In genomic region chr9:21195736-21196505, GRCm38 (mm10) we compare ENCODE assay signal across 10 mouse cellular contexts. TPM values are rescaled to one million over a fixed set of nuclear protein-coding genes. Genes with fewer than 3 reads are reported as not detected.
DNase-seq lines count a peak whose midpoint lies in the region; ATAC-seq lines count a peak whose summit lies in the region.
"Not testable (repeated sequence)": the region's sequence is repeated elsewhere in the genome, so short reads cannot be mapped to it uniquely, and the experiment has no call there.
"Had no signal": no experiment of that assay in that cellular context is flagged by ENCODE, and none has a peak within 500 bp of the region (broad histone marks: within the 10 kb centered on the region; RNA-seq: fewer than 3 reads in every experiment).

No protein-coding gene starts in this region.

- intact Hi-C loops in left cerebral cortex, postnatal 36 days (cut with DNase I) = loop anchor here (5.0 kb wide), 1 partner anchor 34 kb away; no protein-coding TSS in a partner anchor

- H3K4me3 ChIP-seq in intestine, embryonic 14.5 days (ENCODE audit: low read depth, low read length); midbrain, embryonic 14.5 days (replicated peaks; ENCODE audit: low read depth, low read length): not testable (repeated sequence)

- not testable (repeated sequence) for H3K4me2 ChIP-seq in intestine, embryonic 14.5 days (ENCODE audit: low read length)
- peak overlapping the region; percentile 67; the same call in 1 of the 2 replicates for H3K4me2 ChIP-seq in midbrain, embryonic 14.5 days (ENCODE audit: low read length)

- not testable (repeated sequence) for H3K27me3 ChIP-seq in intestine, embryonic 14.5 days (replicated peaks; ENCODE audit: control insufficient read depth, insufficient read depth, low read length); midbrain, embryonic 14.5 days (ENCODE audit: control insufficient read depth, insufficient read depth, low read length)

- H3K9ac ChIP-seq in intestine, embryonic 14.5 days (ENCODE audit: low read length); midbrain, embryonic 14.5 days (replicated peaks; ENCODE audit: low read length): not testable (repeated sequence)

- WGBS in intestine, embryonic 14.5 days = 61% methylated on average over 7 of the region's 7 CpGs
- WGBS in midbrain, embryonic 14.5 days = 46% methylated on average over 7 of the region's 7 CpGs

- H3K27ac ChIP-seq in intestine, embryonic 14.5 days (ENCODE audit: low read depth); midbrain, embryonic 14.5 days (replicated peaks; ENCODE audit: low read depth, low read length): not testable (repeated sequence)

- H3K4me1 ChIP-seq in intestine, embryonic 14.5 days (replicated peaks; ENCODE audit: control insufficient read depth, insufficient read depth, low read length) = not testable (repeated sequence)
- peaks cover 21% of the 10 kb centered on the region for H3K4me1 ChIP-seq in midbrain, embryonic 14.5 days (ENCODE audit: control insufficient read depth, insufficient read depth, low read length)

- peak; percentile 51 for DNase-seq in CD4-positive, CD25-positive, alpha-beta regulatory T cell, adult 2 months (ENCODE audit: low read depth, low spot score)
- not testable (repeated sequence) for DNase-seq in intestine, embryonic 14.5 days (ENCODE audit: low spot score); midbrain, embryonic 14.5 days
- peak; percentile 66 to 67 for DNase-seq in left cerebral cortex, postnatal 36 days (ENCODE audit: low spot score in 2 of 2)
- peak; percentile 84 for DNase-seq in right cerebral cortex, adult 18-20 months
- peak; percentile 71 for DNase-seq in telencephalon, adult 2 months (ENCODE audit: low read depth, low spot score)

- H3K36me3 ChIP-seq in intestine, embryonic 14.5 days (ENCODE audit: control insufficient read depth, insufficient read depth, low read length); midbrain, embryonic 14.5 days (ENCODE audit: control insufficient read depth, insufficient read depth, low read length): not testable (repeated sequence)

- ATAC-seq in common myeloid progenitor, adult 5-6 weeks (replicated peaks; ENCODE audit: low read depth, poor library complexity, severe bottlenecking) = peak; percentile 45
- peak; percentile 60 for ATAC-seq in frontal cortex, adult (ENCODE audit: low TSS enrichment)
- 0 out of 2 replicates have a peak, but pooled peaks have one; percentile 45 for ATAC-seq in intestine, embryonic 14.5 days (replicated peaks; ENCODE audit: low FRiP score, low TSS enrichment, low read depth)
- ATAC-seq in midbrain, embryonic 14.5 days (ENCODE audit: low FRiP score, low TSS enrichment) = peak; percentile 2; the same call in 1 of the 2 replicates

- not testable (repeated sequence) for H3K9me3 ChIP-seq in intestine, embryonic 14.5 days (ENCODE audit: control insufficient read depth, low read length); midbrain, embryonic 14.5 days (ENCODE audit: control insufficient read depth, low read length)

RNA-seq across cellular contexts. Expression of gene Pde4a, which starts 30.4 kb away (rescaled TPM):
- total RNA-seq in common myeloid progenitor, adult 5-6 weeks (2017) = 5.4 and 10.9 TPM in 2 replicates
- polyA plus RNA-seq in intestine, embryonic 14.5 days (2014; fragmentation: Nextera tagmentation; extraction: Ambion mirVana) = 6.7 and 7.0 TPM in 2 replicates
- total RNA-seq in left cerebral cortex, postnatal 36 days (2021) = 10 to 100 TPM; 94.8 to 98.7 TPM
- 28.4 and 32.3 TPM in 2 replicates for polyA plus RNA-seq in midbrain, embryonic 14.5 days (2014; fragmentation: Nextera tagmentation; extraction: Ambion mirVana)

RNA-seq across cellular contexts. Expression of gene Keap1, which starts 43.2 kb away (rescaled TPM):
- total RNA-seq in common myeloid progenitor, adult 5-6 weeks (2017) = 35.4 and 38.3 TPM in 2 replicates
- 41.0 and 43.0 TPM in 2 replicates for polyA plus RNA-seq in intestine, embryonic 14.5 days (2014; fragmentation: Nextera tagmentation; extraction: Ambion mirVana)
- total RNA-seq in left cerebral cortex, postnatal 36 days (2021) = 10 to 100 TPM; 52.7 to 60.8 TPM
- 40.3 and 53.7 TPM in 2 replicates for polyA plus RNA-seq in midbrain, embryonic 14.5 days (2014; fragmentation: Nextera tagmentation; extraction: Ambion mirVana)

RNA-seq across cellular contexts. Expression of gene Cdc37, which starts 46.1 kb away (rescaled TPM):
- 348 and 349 TPM in 2 replicates for total RNA-seq in common myeloid progenitor, adult 5-6 weeks (2017)
- polyA plus RNA-seq in intestine, embryonic 14.5 days (2014; fragmentation: Nextera tagmentation; extraction: Ambion mirVana) = 307 and 327 TPM in 2 replicates
- total RNA-seq in left cerebral cortex, postnatal 36 days (2021) = 100 to 1,000 TPM; 139 to 155 TPM
- 213 and 223 TPM in 2 replicates for polyA plus RNA-seq in midbrain, embryonic 14.5 days (2014; fragmentation: Nextera tagmentation; extraction: Ambion mirVana)

RNA-seq across cellular contexts. Expression of gene S1pr5, which starts 52.3 kb away (rescaled TPM):
- 0.09 TPM in 1 of 2 replicates, not detected in the other for total RNA-seq in common myeloid progenitor, adult 5-6 weeks (2017)
- 0.07 and 0.13 TPM in 2 replicates for polyA plus RNA-seq in intestine, embryonic 14.5 days (2014; fragmentation: Nextera tagmentation; extraction: Ambion mirVana)
- 10 to 100 TPM in 1 of 2 experiments, 1 to 10 TPM in 1; 6.6 to 14.2 TPM for total RNA-seq in left cerebral cortex, postnatal 36 days (2021)
- 2.3 and 2.8 TPM in 2 replicates for polyA plus RNA-seq in midbrain, embryonic 14.5 days (2014; fragmentation: Nextera tagmentation; extraction: Ambion mirVana)
- polyA plus RNA-seq: macrophage, Patski had no signal

Comparison
In these comparisons a context has a peak if more than half of its experiments do, and no peak if none do; other contexts are left out.
1. ATAC-seq: peak in every context shown above with its lines; median percentile 60 in frontal cortex, adult; 45 in common myeloid progenitor, adult 5-6 weeks; 45 in intestine, embryonic 14.5 days; 2 in midbrain, embryonic 14.5 days.